Mouse (Mus musculus): ENCODE data around the gene Hmga1b.

DNA sequence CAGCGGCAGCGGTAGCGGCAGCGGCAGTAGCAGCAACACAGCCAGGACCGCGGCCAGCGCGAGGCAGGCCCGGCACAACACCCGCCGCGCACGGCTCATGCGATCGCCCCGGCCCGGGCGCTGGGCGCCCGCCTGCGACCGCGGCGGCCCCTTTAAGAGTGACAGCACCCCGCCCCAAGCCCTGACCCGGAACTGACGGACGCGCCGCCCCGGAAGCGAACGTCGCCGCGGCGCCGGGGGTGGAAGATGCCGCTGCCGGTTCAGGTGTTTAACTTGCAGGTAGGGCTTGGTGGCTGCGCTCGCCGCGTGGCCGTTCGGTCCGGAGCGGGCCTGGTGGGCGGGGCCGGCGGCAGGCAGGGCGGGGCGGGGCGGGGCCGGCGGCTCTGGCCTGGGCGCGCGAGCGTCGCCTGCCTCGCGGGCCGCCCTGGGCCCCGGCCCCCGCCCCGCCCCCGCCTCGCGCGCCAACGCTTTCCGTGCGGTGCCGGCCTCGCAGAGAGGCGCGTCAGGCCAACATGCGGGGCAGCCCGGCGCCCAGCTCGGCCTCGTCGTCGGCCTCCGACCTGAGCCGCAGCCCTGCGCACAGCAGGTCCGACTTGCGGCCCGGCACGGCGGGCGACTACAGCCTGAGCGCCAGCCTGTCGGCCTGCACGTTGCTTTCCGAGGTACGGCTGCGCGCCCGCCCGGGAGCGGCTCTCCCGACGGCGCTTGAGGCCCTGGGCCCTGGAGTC, 21.6 kb downstream of the Hmga1b start, which contains the start of the genes Rfng and Gps1:
- peak; percentile 29; the same call in 1 of the 2 replicates for TF ChIP-seq POLR2A (IDR thresholded peaks at IDR 0.05; ENCODE audit: borderline replicate concordance, insufficient read depth, low read length)
- TF ChIP-seq CTCF (IDR thresholded peaks at IDR 0.05; ENCODE audit: borderline replicate concordance, insufficient read depth, low read depth, low read length): no peak

Measured in cerebellum, adult 2 months (tissue).